Mouse (Mus musculus) brain, embryonic 14.5 days (tissue): ENCODE measurements around the gene Atp8b4.

Experiments used
- CTCF ChIP-seq: fragments of 200-500 bp; IDR thresholded peaks from 2 replicates; pipeline ENCODE4 v1.5.1; 2012; ENCODE audit warnings: inconsistent platforms, mild to moderate bottlenecking, moderate library complexity, borderline replicate concordance; ENCODE audit not compliant: insufficient read depth, insufficient read length; ENCODE audit errors: extremely low read depth
- POLR2A ChIP-seq: fragments of 200-500 bp; IDR thresholded peaks from 2 replicates; pipeline ENCODE4 v1.6.1; 2012; ENCODE audit warnings: mild to moderate bottlenecking, inconsistent platforms, borderline replicate concordance; ENCODE audit not compliant: poor library complexity, insufficient read depth, insufficient read length, severe bottlenecking; ENCODE audit errors: extremely low read depth

DNA sequence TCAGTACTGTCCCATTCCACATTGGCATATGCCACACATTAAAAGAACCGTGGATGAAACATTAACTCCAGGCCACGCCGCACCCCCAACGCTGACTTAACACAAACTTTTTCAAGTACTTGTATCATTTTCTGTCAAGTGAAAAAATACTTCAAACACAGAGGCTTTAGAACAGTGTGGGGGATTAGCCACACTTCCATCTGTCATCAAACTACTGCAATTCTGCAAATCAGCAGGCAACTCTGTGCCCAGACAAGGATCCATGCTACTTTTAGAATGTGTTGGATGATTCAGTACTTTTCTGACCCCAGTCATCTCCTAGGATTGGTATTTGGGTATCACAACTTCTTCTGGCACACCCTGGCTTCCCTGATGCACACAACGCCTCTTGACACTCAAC, 212.5 kb downstream of the Atp8b4 start:
- no peak for TF ChIP-seq CTCF
- TF ChIP-seq POLR2A = no peak
